Mouse (Mus musculus): ENCODE data around the gene Cltc. TPM values are rescaled to one million over a fixed set of nuclear protein-coding genes. Genes with fewer than 3 reads are reported as not detected.

The Cltc gene
- total RNA-seq, 2 experiments from 2014 or later = 525 to 539 TPM

DNA sequence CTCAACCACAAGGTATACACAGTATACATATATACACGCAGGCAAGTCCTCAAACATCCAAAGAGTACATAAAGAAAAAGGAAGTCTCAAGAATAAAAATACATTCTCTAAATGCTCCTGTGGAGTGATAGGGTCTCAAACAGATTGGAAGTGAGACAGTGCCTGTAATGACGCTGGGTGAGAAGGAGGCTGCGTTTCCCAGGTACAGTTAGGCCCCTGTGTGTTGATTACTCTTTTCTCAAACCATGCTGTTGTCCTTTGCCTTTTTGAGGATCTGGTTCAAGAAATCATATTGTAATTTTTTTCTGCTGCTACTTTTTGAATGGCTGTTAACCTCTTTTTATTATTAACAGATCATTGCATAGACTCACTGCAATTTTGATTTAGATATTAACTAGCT is 67.0 kb downstream of the Cltc start:
- intact Hi-C loops (cut with DNase I) = no loop called here
- DNase-seq (ENCODE audit: low spot score in 2 of 2) = no peak

DNA sequence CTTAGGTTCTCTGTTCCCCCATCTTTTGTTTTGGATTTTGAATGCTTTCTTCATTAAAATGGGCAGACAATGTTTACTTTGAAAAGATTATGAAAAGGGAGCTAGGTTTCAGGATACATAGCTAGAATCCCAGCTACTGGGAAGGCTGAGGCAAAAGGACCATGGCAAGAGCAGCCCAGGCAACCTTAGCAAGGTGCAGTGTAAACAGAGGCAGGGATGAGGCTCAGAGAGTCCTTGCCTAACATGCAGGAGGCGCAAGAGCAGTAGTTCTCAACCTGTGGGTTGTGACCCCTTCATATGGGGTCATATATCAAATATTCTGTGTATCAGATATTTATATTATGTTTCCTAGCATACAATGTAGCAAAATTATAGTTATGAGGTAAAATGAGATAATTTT is 72.0 kb downstream of the Cltc start:
- intact Hi-C loops (cut with DNase I) = no loop called here
- no peak for DNase-seq (ENCODE audit: low spot score in 2 of 2)

- intact Hi-C loops (cut with DNase I) = no loop called here
- DNase-seq (ENCODE audit: low spot score in 2 of 2) = no peak
Observed at GRCm38 (mm10) chr11:86684126-86685012, 73.0 kb downstream of the Cltc start.

- intact Hi-C loops (cut with DNase I) = no loop called here
- peak; percentile 92 to 96 for DNase-seq (ENCODE audit: low spot score in 2 of 2)
Observed at GRCm38 (mm10) chr11:86683395-86684125, 73.8 kb downstream of the Cltc start, which contains the start of the genes Vmp1 and Ptrh2. Vmp1 (minus strand) TSS chr11:86683836. Ptrh2 (plus strand) TSS chr11:86683985.

- DNase-seq (ENCODE audit: low spot score in 2 of 2) = no peak
- intact Hi-C loops (cut with DNase I) = no loop called here
Observed at GRCm38 (mm10) chr11:86682861-86683260, 74.5 kb downstream of the Cltc start.

DNA sequence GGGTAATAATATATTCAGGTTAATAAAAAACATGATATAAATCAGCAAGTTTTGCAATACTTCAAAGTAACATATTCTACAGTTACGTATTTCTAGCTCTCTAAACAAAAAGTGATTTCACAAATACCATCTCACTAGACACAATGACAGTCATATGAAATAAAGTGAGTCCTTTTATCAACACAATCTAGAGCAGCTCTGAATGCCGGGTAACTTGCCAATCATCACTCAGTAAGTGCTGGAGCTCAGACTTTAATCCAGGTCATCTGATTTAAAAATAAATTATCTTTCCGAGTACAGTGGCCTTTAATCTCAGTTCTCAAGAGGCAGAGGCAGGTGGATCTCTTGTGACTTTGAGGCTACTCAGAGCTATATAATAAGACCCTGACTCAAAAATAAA is 75.9 kb downstream of the Cltc start:
- no peak for DNase-seq (ENCODE audit: low spot score in 2 of 2)
- intact Hi-C loops (cut with DNase I) = no loop called here

DNA sequence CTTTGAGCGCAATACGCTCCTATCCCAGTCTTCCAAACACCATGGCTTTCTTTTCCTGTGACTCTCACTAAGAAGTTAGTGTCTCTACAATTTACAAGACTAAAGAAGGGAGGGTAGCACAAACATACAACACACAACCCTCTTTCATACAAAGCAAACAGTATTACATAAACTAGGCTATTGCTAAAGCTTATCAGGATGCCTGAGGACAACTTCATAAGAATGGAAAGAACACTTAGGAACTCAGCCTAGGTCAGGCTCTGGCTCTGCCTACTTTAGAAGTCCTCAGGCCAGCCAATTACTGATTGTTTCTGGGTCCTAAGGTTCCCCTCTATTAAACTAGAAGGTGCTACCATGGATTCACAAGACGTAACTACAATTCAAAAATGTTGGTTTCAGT is 76.6 kb downstream of the Cltc start:
- intact Hi-C loops (cut with DNase I) = no loop called here
- no peak for DNase-seq (ENCODE audit: low spot score in 2 of 2)

- DNase-seq (ENCODE audit: low spot score in 2 of 2) = no peak
- intact Hi-C loops (cut with DNase I) = no loop called here
Observed at GRCm38 (mm10) chr11:86678957-86679356, 78.4 kb downstream of the Cltc start.

GRCm38 (mm10) chr11:86675520-86675919 is 81.8 kb downstream of the Cltc start:
- intact Hi-C loops (cut with DNase I) = no loop called here
- DNase-seq (ENCODE audit: low spot score in 2 of 2) = no peak

GRCm38 (mm10) chr11:86672772-86673171 is 84.6 kb downstream of the Cltc start:
- no peak for DNase-seq (ENCODE audit: low spot score in 2 of 2)
- intact Hi-C loops (cut with DNase I) = no loop called here

GRCm38 (mm10) chr11:86671041-86671675 is 86.2 kb downstream of the Cltc start:
- peak in 1 of 2 experiments; percentile 87 for DNase-seq (ENCODE audit: low spot score in 2 of 2)
- intact Hi-C loops (cut with DNase I) = no loop called here

DNA sequence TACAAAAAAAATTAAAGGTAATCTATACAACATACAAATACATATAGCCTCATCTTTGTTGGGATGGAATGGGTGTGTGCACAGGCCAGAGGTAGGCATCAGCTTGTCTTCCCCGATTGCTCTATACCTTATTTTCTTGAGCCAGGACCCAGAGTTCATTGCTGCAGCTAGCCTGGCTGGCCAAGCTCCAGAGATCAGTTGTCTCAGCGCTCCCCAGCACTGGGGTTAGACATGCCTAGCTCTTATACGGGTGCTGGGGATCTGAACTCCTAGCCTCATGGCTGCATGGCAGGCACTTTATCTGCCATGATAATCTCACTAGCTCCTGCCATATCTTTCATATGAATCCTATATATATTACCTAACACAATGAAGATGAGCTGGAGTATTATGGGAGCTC is 89.2 kb downstream of the Cltc start:
- DNase-seq (ENCODE audit: low spot score in 2 of 2) = no peak
- intact Hi-C loops (cut with DNase I) = no loop called here

GRCm38 (mm10) chr11:86667553-86667952 is 89.8 kb downstream of the Cltc start:
- no peak for DNase-seq (ENCODE audit: low spot score in 2 of 2)
- intact Hi-C loops (cut with DNase I) = no loop called here

DNA sequence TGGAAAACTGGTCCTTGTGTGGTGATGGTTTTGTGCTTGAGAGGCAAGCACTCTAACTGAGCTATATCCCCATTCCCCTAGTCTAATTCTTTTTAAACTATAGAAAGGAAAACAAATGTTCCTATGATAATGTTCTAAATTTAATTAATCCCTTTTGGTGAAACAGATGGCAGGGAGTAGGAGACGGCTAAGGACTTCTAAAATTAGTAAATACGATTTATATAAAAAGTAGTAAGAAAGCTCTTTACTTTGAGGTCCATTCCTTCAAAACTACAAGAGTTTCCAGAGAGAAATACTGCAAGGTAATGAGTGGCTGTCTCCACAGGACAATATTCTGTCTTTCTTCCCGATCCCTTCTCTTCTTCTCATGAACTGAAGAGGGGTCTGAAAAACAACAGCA is 93.0 kb downstream of the Cltc start:
- DNase-seq (ENCODE audit: low spot score in 2 of 2) = peak in 1 of 2 experiments; percentile 70
- intact Hi-C loops (cut with DNase I) = no loop called here

DNA sequence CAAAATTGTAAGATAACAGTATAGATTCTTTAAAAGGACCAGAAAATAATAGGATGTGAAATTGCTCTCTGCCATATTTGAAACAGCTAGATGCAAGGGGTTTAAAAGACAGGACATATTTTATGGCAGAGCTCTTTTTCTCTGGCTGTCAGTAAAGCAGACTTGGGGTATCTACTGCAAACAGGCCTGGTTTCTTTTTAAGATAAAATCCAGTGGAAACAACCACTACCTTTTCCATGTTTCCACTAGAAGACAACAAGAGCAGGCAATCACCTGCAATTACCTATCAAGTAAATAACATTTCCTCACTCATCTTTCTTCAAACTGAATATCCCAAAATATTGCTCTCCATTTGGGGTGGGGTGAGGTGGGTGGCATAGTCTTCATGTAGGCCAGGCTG is 93.4 kb downstream of the Cltc start:
- DNase-seq (ENCODE audit: low spot score in 2 of 2) = no peak
- intact Hi-C loops (cut with DNase I) = no loop called here

DNA sequence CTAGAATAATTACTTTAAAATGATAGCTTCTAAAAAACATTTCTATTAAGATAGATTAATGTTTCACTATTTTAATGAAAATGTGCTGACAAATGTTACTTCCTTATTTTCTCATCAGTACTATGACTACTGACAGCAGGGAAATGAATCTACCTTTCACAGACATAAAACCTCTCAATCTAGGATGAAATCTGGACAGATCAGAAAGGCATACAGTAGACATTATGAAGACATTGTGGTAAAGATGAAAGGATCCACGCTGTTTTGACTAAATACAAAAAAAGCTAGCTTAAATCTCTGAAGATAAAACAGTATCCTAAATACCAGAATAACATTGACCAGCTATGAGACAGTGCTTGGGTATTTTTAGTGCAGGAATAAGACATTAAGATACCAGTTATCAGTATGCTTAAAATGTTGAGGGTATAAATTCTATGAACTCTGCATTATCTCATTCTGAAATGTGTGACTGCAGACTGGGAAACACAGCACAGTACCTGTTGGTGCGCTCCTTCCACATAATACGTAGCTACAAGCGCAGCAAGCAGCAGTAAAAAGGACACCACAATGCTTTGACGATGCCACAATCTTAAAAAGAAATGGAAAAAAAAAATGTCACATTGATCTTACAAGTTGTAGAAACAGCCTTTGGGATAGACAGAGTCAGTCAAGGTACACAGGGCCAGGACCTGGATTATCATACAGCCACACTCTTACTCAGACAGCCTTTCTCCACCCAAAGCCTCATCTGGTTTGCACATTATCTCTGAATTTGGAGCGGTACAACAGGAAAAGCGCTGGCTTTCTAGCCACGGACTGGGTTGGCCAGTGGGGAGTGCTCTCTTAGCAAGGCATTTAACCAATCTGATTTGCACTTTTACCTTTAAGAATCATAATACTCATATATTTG is 94.1 kb downstream of the Cltc start:
- no peak for DNase-seq (ENCODE audit: low spot score in 2 of 2)
- intact Hi-C loops (cut with DNase I) = no loop called here

- intact Hi-C loops (cut with DNase I) = no loop called here
Observed at GRCm38 (mm10) chr11:86657863-86658262, 99.5 kb downstream of the Cltc start.

DNA sequence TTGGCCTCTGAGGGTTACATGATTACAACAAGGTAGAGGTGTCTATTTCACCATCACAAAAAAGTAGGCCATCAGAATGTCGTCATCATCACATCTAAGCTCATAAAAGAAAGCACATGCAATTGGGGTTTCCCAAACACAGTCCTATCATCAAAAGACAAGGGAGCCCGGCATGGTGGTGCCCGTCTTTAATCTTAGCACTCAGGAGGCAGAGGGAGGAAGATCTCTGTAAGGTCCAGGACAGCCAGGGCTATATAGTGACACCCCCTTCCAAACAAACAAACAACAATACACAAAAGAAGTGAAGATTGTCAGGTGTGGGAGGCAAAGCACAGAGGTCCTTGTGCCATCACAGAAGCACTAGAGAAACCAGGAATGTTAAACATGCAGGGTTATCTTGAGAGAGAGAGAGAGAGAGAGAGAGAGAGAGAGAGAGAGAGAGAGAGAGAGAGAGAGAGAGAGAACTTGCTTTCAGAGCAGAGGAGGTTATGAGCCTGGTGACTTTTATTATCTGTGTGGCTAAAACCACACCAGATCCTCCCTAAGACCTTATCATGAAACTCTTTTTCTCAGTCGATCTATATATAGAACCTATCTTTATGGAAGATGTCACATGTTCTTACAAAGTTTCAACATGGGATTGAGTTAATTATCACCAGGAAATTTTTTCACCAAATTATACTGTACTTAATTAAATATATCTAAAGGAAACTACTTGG is 100.4 kb downstream of the Cltc start:
- intact Hi-C loops (cut with DNase I) = no loop called here
- DNase-seq (ENCODE audit: low spot score in 2 of 2) = no peak

More at GRCm38 (mm10) chr11:86657863-86658262, 99.5 kb downstream of the Cltc start:
- DNase-seq (ENCODE audit: low spot score in 2 of 2) = no peak

- DNase-seq (ENCODE audit: low spot score in 2 of 2) = no peak
- intact Hi-C loops (cut with DNase I) = no loop called here
Observed at GRCm38 (mm10) chr11:86655671-86656070, 101.7 kb downstream of the Cltc start.
